Mouse (Mus musculus): ENCODE data around the gene Myb. TPM values are rescaled to one million over a fixed set of nuclear protein-coding genes. Genes with fewer than 3 reads are reported as not detected.

The Myb gene
- polyA plus RNA-seq, 1 experiment from 2014 or later = 7.0 TPM

GRCm38 (mm10) chr10:21092501-21093270 lies 68.1 kb downstream of the Myb start:
- Histone ChIP-seq H3K4me3 (ENCODE audit: low read depth, low read length) (no peak overlapping the region), H3K27ac (replicated peaks; ENCODE audit: low read depth, low read length) (no peak overlapping the region), H3K36me3 (ENCODE audit: control insufficient read depth, insufficient read depth, low read length) (no peaks in the 10 kb centered on the region), H3K9ac (ENCODE audit: low read length) (no peak overlapping the region), H3K9me3 (ENCODE audit: control insufficient read depth, low read length) (no peaks in the 10 kb centered on the region), H3K27me3 (ENCODE audit: control insufficient read depth, insufficient read depth, low read length) (no peaks in the 10 kb centered on the region), H3K4me2 (ENCODE audit: low read depth, severe bottlenecking) (no peak overlapping the region), H3K4me1 (ENCODE audit: control insufficient read depth, insufficient read depth, low read length) (peaks cover 9% of the 10 kb centered on the region; the same call in 1 of the 2 replicates)
- WGBS = 53% methylated on average over 18 of the region's 18 CpGs
- DNase-seq (ENCODE audit: low spot score) (no peak), ATAC-seq (ENCODE audit: insufficient number of reproducible peaks, low FRiP score, low TSS enrichment, low read depth) (no peak)

DNA sequence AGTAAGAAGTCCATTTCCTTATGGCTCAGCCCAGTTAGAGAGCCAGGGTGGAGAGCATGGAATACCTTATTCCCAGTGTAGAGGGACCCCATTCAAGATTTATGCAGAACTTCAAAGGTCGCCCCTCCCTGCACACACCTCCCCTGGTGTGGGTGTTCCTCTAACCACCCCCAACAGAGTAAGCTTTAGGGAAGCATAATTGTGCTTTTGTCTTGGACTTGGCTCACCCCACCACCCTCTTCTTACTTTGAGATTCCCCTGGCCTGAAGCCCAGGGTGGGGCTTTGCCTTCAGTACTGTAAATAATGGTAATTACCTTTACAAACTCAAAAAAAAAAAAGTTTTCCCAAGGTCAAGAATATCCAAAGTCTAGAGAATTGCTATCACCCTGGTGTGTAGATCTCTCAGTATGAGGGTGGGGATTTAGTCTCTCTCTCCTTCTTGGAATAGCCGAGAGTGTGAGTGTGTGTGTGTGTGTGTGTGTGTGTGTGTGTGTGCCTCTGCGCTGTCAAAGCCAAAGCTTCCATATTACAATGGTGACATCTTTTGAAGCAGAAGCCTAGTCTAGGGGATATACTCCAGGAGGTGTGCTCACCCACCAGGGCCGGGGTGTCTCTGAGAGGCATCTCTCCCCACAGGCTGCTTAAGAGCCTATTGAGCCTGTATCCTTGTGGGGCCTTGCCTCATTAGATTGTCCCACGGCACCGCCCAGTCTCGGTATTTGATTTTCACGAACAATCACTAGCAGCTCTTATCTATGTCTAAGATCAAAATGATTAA lies 69.7 kb downstream of the Myb start:
- Histone ChIP-seq H3K27ac (replicated peaks; ENCODE audit: low read depth, low read length) (no peak overlapping the region), H3K36me3 (ENCODE audit: control insufficient read depth, insufficient read depth, low read length) (no peaks in the 10 kb centered on the region), H3K9me3 (ENCODE audit: control insufficient read depth, low read length) (no peaks in the 10 kb centered on the region), H3K9ac (ENCODE audit: low read length) (no peak overlapping the region), H3K4me1 (ENCODE audit: control insufficient read depth, insufficient read depth, low read length) (peaks cover 9% of the 10 kb centered on the region; the same call in 1 of the 2 replicates), H3K27me3 (ENCODE audit: control insufficient read depth, insufficient read depth, low read length) (no peaks in the 10 kb centered on the region), H3K4me2 (ENCODE audit: low read depth, severe bottlenecking) (no peak overlapping the region), H3K4me3 (ENCODE audit: low read depth, low read length) (no peak overlapping the region)
- ATAC-seq (ENCODE audit: insufficient number of reproducible peaks, low FRiP score, low TSS enrichment, low read depth) = no peak
- DNase-seq (ENCODE audit: low spot score) = no peak
- 84% methylated on average over 8 of the region's 8 CpGs for WGBS

- H3K4me2 ChIP-seq (ENCODE audit: low read depth, severe bottlenecking) = no peak overlapping the region
- H3K36me3 ChIP-seq (ENCODE audit: control insufficient read depth, insufficient read depth, low read length) = no peaks in the 10 kb centered on the region
- no peak for DNase-seq (ENCODE audit: low spot score)
- no peaks in the 10 kb centered on the region for H3K9me3 ChIP-seq (ENCODE audit: control insufficient read depth, low read length)
- peaks cover 9% of the 10 kb centered on the region; the same call in 1 of the 2 replicates for H3K4me1 ChIP-seq (ENCODE audit: control insufficient read depth, insufficient read depth, low read length)
- H3K27ac ChIP-seq (replicated peaks; ENCODE audit: low read depth, low read length) = no peak overlapping the region
- H3K27me3 ChIP-seq (ENCODE audit: control insufficient read depth, insufficient read depth, low read length) = no peaks in the 10 kb centered on the region
- ATAC-seq (ENCODE audit: insufficient number of reproducible peaks, low FRiP score, low TSS enrichment, low read depth) = no peak
- H3K9ac ChIP-seq (ENCODE audit: low read length) = no peak overlapping the region
- H3K4me3 ChIP-seq (ENCODE audit: low read depth, low read length) = no peak overlapping the region
- WGBS = 69% methylated on average over 3 of the region's 3 CpGs
Measured at GRCm38 (mm10) chr10:21089541-21089940, 71.2 kb downstream of the Myb start.

DNA sequence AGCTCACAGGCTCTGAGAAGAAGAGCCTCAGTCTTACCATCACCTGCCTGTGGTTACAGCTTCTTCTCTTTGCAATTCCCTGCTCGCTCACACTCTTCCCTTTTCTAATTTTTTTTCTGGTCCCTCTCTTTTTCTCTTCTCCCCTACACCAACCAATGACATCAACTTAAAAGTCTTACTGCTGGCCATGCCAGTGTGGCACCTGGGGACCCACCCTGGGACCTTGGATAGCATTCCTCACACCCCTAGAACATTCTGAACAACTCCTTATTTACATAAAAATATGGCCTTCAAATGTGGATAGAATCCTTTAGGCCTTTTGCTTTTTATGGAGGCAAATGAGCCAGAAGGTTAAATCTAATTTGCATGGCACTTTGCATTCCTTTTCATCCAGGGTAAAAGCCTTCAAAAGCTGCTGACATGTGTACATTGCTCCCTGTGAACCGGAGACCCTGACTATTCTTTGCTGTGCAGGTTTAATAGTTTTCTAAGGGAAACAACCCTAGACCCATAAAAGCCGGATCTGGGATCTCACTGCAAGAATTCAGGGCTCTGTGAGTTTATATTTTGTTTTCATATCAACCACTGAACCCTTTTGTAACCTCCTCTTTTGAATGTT lies 73.1 kb downstream of the Myb start:
- H3K9ac ChIP-seq (ENCODE audit: low read length) = no peak overlapping the region
- no peak overlapping the region for H3K4me3 ChIP-seq (ENCODE audit: low read depth, low read length)
- ATAC-seq (ENCODE audit: insufficient number of reproducible peaks, low FRiP score, low TSS enrichment, low read depth) (no peak), DNase-seq (ENCODE audit: low spot score) (no peak)
- WGBS = 70% methylated on average over 3 of the region's 3 CpGs
- no peaks in the 10 kb centered on the region for H3K36me3 ChIP-seq (ENCODE audit: control insufficient read depth, insufficient read depth, low read length)
- no peak overlapping the region for H3K4me2 ChIP-seq (ENCODE audit: low read depth, severe bottlenecking)
- H3K27ac ChIP-seq (replicated peaks; ENCODE audit: low read depth, low read length) = no peak overlapping the region
- H3K4me1 ChIP-seq (ENCODE audit: control insufficient read depth, insufficient read depth, low read length) = peaks cover 9% of the 10 kb centered on the region; the same call in 1 of the 2 replicates
- H3K9me3 ChIP-seq (ENCODE audit: control insufficient read depth, low read length) = no peaks in the 10 kb centered on the region
- H3K27me3 ChIP-seq (ENCODE audit: control insufficient read depth, insufficient read depth, low read length) = no peaks in the 10 kb centered on the region

GRCm38 (mm10) chr10:21085044-21085443 lies 75.7 kb downstream of the Myb start:
- H3K4me2 ChIP-seq (ENCODE audit: low read depth, severe bottlenecking) = no peak overlapping the region
- H3K4me1 ChIP-seq (ENCODE audit: control insufficient read depth, insufficient read depth, low read length) = no peaks in the 10 kb centered on the region
- 84% methylated on average over 5 of the region's 5 CpGs for WGBS
- no peak overlapping the region for H3K4me3 ChIP-seq (ENCODE audit: low read depth, low read length)
- DNase-seq (ENCODE audit: low spot score) (no peak), ATAC-seq (ENCODE audit: insufficient number of reproducible peaks, low FRiP score, low TSS enrichment, low read depth) (no peak)
- H3K9me3 ChIP-seq (ENCODE audit: control insufficient read depth, low read length) = no peaks in the 10 kb centered on the region
- no peaks in the 10 kb centered on the region for H3K36me3 ChIP-seq (ENCODE audit: control insufficient read depth, insufficient read depth, low read length)
- no peak overlapping the region for H3K27ac ChIP-seq (replicated peaks; ENCODE audit: low read depth, low read length)
- no peak overlapping the region for H3K9ac ChIP-seq (ENCODE audit: low read length)
- H3K27me3 ChIP-seq (ENCODE audit: control insufficient read depth, insufficient read depth, low read length) = no peaks in the 10 kb centered on the region

DNA sequence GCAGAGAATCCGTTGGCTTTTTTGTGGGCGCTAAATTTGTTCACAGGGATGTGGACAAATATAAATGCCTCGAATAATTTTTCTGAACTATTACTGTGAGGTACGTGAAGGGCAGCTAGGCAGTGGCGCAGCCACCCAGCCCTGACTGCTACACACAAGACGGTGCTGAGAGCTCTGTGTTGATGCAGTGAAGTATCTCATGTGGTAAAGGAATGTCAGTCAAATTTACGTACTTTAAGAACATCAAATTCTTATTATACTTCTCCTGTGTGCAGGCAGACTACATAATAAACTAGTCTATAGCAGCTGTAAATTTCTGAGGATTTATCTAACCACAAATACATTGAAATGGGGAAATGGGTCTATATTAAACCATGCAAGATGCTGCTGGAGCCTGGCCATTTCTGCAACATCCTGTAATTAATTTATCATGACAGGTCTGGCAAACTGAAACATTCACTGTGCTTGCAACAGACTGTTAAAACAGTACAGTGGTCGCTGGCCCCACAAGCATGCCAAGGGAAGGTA lies 77.3 kb downstream of the Myb start:
- H3K9me3 ChIP-seq (ENCODE audit: control insufficient read depth, low read length) = no peaks in the 10 kb centered on the region
- no peaks in the 10 kb centered on the region for H3K27me3 ChIP-seq (ENCODE audit: control insufficient read depth, insufficient read depth, low read length)
- 89% methylated on average over 8 of the region's 8 CpGs for WGBS
- H3K36me3 ChIP-seq (ENCODE audit: control insufficient read depth, insufficient read depth, low read length) = no peaks in the 10 kb centered on the region
- H3K4me3 ChIP-seq (ENCODE audit: low read depth, low read length) = no peak overlapping the region
- DNase-seq (ENCODE audit: low spot score) (no peak), ATAC-seq (ENCODE audit: insufficient number of reproducible peaks, low FRiP score, low TSS enrichment, low read depth) (no peak)
- H3K9ac ChIP-seq (ENCODE audit: low read length) = no peak overlapping the region
- no peaks in the 10 kb centered on the region for H3K4me1 ChIP-seq (ENCODE audit: control insufficient read depth, insufficient read depth, low read length)
- no peak overlapping the region for H3K4me2 ChIP-seq (ENCODE audit: low read depth, severe bottlenecking)
- H3K27ac ChIP-seq (replicated peaks; ENCODE audit: low read depth, low read length) = no peak overlapping the region

GRCm38 (mm10) chr10:21082447-21082846 lies 78.3 kb downstream of the Myb start:
- no peak overlapping the region for H3K9ac ChIP-seq (ENCODE audit: low read length)
- 77% methylated on average over 8 of the region's 8 CpGs for WGBS
- ATAC-seq (ENCODE audit: insufficient number of reproducible peaks, low FRiP score, low TSS enrichment, low read depth) (no peak), DNase-seq (ENCODE audit: low spot score) (no peak)
- H3K4me1 ChIP-seq (ENCODE audit: control insufficient read depth, insufficient read depth, low read length) = no peaks in the 10 kb centered on the region
- no peaks in the 10 kb centered on the region for H3K27me3 ChIP-seq (ENCODE audit: control insufficient read depth, insufficient read depth, low read length)
- no peak overlapping the region for H3K4me2 ChIP-seq (ENCODE audit: low read depth, severe bottlenecking)
- H3K4me3 ChIP-seq (ENCODE audit: low read depth, low read length) = no peak overlapping the region
- H3K9me3 ChIP-seq (ENCODE audit: control insufficient read depth, low read length) = no peaks in the 10 kb centered on the region
- no peak overlapping the region for H3K27ac ChIP-seq (replicated peaks; ENCODE audit: low read depth, low read length)
- no peaks in the 10 kb centered on the region for H3K36me3 ChIP-seq (ENCODE audit: control insufficient read depth, insufficient read depth, low read length)

DNA sequence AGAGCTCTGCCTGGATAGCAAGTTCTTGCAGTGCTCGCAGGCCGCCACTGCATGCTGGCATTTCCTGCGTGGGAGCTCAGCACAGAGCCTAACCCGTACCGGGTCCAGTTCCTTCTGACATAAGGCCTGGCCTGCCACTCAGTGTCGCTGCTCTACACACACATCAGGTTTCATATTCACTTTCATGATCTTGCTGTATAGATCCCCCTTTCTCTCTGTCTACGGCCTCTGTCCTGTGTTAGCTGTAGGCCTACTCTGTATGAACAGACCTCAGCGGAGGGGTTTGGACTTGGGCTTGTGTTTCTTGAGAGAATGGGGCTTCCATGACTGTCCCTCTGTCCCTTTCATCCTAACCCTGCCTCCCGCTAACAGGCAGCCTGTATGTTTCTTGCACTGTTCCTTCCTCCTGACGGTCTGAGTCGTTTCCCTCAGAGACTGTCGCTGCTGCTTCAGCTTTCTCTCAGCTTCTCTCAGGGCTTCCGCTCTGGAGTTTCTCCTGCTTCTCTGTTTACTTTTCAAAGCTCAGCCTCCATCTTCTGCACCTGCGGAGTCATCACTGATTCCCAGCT lies 83.5 kb downstream of the Myb start:
- Histone ChIP-seq H3K36me3 (ENCODE audit: control insufficient read depth, insufficient read depth, low read length) (no peaks in the 10 kb centered on the region), H3K4me3 (ENCODE audit: low read depth, low read length) (no peak overlapping the region), H3K4me1 (ENCODE audit: control insufficient read depth, insufficient read depth, low read length) (no peaks in the 10 kb centered on the region), H3K27ac (replicated peaks; ENCODE audit: low read depth, low read length) (no peak overlapping the region), H3K9ac (ENCODE audit: low read length) (no peak overlapping the region), H3K9me3 (ENCODE audit: control insufficient read depth, low read length) (no peaks in the 10 kb centered on the region), H3K4me2 (ENCODE audit: low read depth, severe bottlenecking) (no peak overlapping the region), H3K27me3 (ENCODE audit: control insufficient read depth, insufficient read depth, low read length) (no peaks in the 10 kb centered on the region)
- 79% methylated on average over 14 of the region's 14 CpGs for WGBS
- no peak for ATAC-seq (ENCODE audit: insufficient number of reproducible peaks, low FRiP score, low TSS enrichment, low read depth)
- DNase-seq (ENCODE audit: low spot score) = no peak

All from limb, embryonic 11.5 days (tissue).